Mouse (Mus musculus) hindbrain, embryonic 13.5 days (tissue): ENCODE measurements at regions not wholly inside any gene's neighbourhood (a gene's known extent, or its start where the extent isn't known, plus 50 kb on each side); places are given as distances from the start of the nearest gene placed in this dataset.

Experiments used
- ATAC-seq: fragments of 200-750 bp; cut with Nextera tagmentation; 2 replicates; pipeline ENCODE4 v1.8.0; 2017; ENCODE audit warnings: moderate TSS enrichment; ENCODE audit not compliant: low FRiP score
- H3K27ac ChIP-seq: fragments of 300-500 bp; sonication (generic); 2 replicates; pipeline ENCODE4 v1.5.1; 2015; ENCODE audit warnings: inconsistent platforms, mild to moderate bottlenecking, moderate library complexity
- H3K27me3 ChIP-seq: fragments of 300-500 bp; sonication (generic); 2 replicates; pipeline ENCODE4 v1.6.1; 2015; ENCODE audit warnings: mild to moderate bottlenecking, inconsistent platforms
- H3K36me3 ChIP-seq: fragments of 300-500 bp; sonication (generic); 2 replicates; pipeline ENCODE4 v1.6.1; 2015; ENCODE audit warnings: mild to moderate bottlenecking, inconsistent platforms
- H3K4me1 ChIP-seq: fragments of 300-500 bp; sonication (generic); replicated peaks from 2 replicates; pipeline ENCODE4 v1.6.1; 2015; ENCODE audit warnings: inconsistent platforms
- H3K4me2 ChIP-seq: fragments of 300-500 bp; sonication (generic); 2 replicates; pipeline ENCODE4 v1.6.1; 2015; ENCODE audit warnings: inconsistent platforms, mild to moderate bottlenecking, moderate library complexity
- H3K4me3 ChIP-seq: fragments of 300-500 bp; sonication (generic); 2 replicates; pipeline ENCODE4 v1.5.1; 2015; ENCODE audit warnings: mild to moderate bottlenecking, inconsistent platforms
- H3K9ac ChIP-seq: fragments of 300-500 bp; sonication (generic); 2 replicates; pipeline ENCODE4 v1.6.1; 2015; ENCODE audit warnings: mild to moderate bottlenecking, inconsistent platforms
- H3K9me3 ChIP-seq: fragments of 300-500 bp; sonication (generic); 2 replicates; pipeline ENCODE4 v1.6.1; 2016; ENCODE audit warnings: inconsistent platforms
- WGBS: fragments of 180-500 bp; shearing (Covaris S2); methylation state at CpG from one replicate; pipeline ENCODE4 v1.1.7; 2015; 5-methylcytosine and 5-hydroxymethylcytosine counted together

DNA sequence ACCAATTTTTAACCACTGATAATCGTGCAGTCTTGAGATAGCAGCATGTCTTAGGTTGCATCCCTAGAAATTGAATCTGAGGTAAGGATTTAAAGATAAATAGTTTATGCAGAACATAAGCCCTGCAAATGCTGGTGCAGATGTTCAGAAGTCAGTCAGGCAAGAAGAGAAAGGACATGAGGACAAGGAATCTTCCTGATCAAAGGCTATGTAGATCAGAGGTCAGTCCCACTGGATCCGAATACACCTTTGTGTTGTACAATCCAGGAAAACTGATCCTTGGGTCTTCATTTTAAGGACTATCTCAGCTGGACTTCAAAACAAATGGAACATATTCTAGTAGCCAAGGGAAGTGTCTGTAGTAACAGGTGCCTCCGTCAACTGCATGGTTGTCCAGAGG is 121.7 kb upstream of the Mpped2 start:
- H3K27me3 ChIP-seq, result no peaks in the 10 kb centered on the region
- no peak overlapping the region for H3K4me2 ChIP-seq
- no peaks in the 10 kb centered on the region for H3K4me1 ChIP-seq
- WGBS, result 96% methylated on average over 3 of the region's 3 CpGs
- H3K9me3 ChIP-seq, result no peaks in the 10 kb centered on the region
- ATAC-seq, result no peak
- H3K27ac ChIP-seq, result no peak overlapping the region
- H3K4me3 ChIP-seq, result no peak overlapping the region
- no peak overlapping the region for H3K9ac ChIP-seq
- H3K36me3 ChIP-seq, result no peaks in the 10 kb centered on the region

DNA sequence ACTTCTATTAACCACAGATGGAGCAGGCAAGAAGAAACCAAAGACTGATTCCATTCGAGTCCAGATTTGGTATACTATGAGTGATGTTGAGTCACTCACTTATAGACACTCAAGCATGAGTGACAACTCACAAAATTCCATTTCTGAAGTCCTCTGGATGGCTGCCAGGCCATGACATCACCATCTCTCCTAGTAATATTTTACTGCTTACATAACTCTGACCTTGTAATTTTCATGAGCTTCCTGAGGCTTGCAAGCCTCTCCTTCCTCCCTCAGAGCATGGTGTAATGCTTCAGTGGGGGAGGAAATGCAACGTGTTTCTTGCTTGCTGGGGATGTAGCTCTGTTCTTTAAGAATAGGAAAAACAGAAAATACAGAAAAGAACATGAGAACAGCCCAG is 121.2 kb upstream of the Mpped2 start:
- H3K27ac ChIP-seq, result no peak overlapping the region
- no peaks in the 10 kb centered on the region for H3K9me3 ChIP-seq
- no peaks in the 10 kb centered on the region for H3K27me3 ChIP-seq
- no peaks in the 10 kb centered on the region for H3K4me1 ChIP-seq
- no peaks in the 10 kb centered on the region for H3K36me3 ChIP-seq
- 67% methylated on average over 2 of the region's 2 CpGs for WGBS
- no peak overlapping the region for H3K4me3 ChIP-seq
- ATAC-seq, result no peak
- H3K9ac ChIP-seq, result no peak overlapping the region
- no peak overlapping the region for H3K4me2 ChIP-seq

DNA sequence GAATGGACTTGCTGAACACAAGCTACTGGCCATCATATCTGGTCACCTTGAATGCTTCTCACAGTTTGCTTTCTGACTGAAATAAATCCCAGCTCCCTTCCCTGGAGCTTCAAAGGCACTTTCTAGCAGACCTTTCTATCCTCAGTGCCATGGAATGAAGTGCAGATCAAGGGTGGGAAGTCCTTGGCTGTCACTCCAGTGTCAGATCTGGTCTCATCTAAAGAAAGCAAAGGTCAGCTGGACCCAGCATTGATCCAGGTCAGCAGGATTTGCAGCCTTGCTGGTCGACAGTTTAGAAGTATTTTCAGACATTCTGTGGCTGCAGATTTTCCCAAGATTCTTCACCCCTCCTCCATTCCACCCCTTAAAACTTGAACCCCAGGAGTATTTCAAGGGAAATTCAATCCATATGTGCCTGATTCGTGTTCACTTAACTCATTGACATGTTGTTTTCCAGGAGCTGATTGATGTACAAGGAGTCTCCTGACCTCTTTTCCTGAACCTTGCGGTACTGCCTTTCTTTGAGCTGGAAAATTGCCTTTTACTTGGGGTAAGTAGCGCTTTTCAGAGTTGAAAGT is 116.2 kb upstream of the Mpped2 start:
- Histone ChIP-seq H3K9me3 (no peaks in the 10 kb centered on the region), H3K4me3 (no peak overlapping the region), H3K27ac (no peak overlapping the region), H3K4me1 (no peaks in the 10 kb centered on the region), H3K36me3 (no peaks in the 10 kb centered on the region), H3K9ac (no peak overlapping the region), H3K4me2 (no peak overlapping the region), H3K27me3 (no peaks in the 10 kb centered on the region)
- no peak for ATAC-seq
- 44% methylated on average over 4 of the region's 4 CpGs for WGBS

DNA sequence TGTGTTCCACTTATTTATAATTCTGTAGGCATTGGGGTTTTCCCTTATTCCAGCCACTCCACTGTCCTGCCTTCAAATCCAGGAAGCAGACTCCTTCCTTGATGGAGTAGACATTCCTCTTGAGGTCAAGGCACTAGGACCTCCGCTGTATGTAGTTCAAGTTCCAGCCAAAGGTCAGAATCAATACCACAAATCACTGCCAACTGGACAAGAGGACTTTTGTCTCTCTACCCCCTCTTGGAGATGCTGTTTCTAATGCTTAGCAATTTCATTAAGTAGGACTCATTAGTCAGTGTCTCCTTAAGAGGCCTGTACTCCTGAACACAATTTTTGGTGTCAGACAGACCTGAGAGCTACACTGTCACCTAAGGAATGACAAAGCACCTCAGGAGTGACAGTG is 115.0 kb upstream of the Mpped2 start:
- H3K9me3 ChIP-seq, result no peaks in the 10 kb centered on the region
- H3K36me3 ChIP-seq, result no peaks in the 10 kb centered on the region
- no peaks in the 10 kb centered on the region for H3K4me1 ChIP-seq
- no peaks in the 10 kb centered on the region for H3K27me3 ChIP-seq
- no peak overlapping the region for H3K27ac ChIP-seq
- ATAC-seq, result no peak
- H3K9ac ChIP-seq, result no peak overlapping the region
- H3K4me3 ChIP-seq, result no peak overlapping the region
- WGBS, result 35% methylated on average over 1 of the region's 1 CpGs
- H3K4me2 ChIP-seq, result no peak overlapping the region

DNA sequence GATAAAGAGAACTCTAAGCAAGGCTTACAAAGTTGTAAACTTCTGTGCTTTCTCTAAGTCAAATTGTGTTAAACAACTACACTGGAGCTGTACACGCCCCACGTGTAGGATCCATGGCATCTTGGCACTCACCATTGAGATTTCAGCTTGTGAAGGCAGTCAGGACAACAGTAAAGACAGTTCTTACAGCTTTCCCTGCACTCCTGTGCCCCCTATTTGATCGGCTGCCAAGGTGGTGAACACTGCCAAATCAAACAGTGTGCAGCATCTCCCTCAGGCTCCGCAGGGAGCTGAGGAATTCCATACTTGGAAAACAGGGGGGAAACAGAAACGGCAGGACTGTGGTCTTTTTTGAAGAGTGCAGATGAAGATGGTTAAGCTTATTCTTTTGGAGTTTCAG is 112.4 kb upstream of the Mpped2 start:
- ATAC-seq, result no peak
- H3K4me1 ChIP-seq, result no peaks in the 10 kb centered on the region
- H3K4me2 ChIP-seq, result no peak overlapping the region
- no peak overlapping the region for H3K4me3 ChIP-seq
- H3K9ac ChIP-seq, result no peak overlapping the region
- WGBS, result 50% methylated on average over 5 of the region's 5 CpGs
- no peaks in the 10 kb centered on the region for H3K9me3 ChIP-seq
- no peaks in the 10 kb centered on the region for H3K36me3 ChIP-seq
- H3K27ac ChIP-seq, result no peak overlapping the region
- H3K27me3 ChIP-seq, result no peaks in the 10 kb centered on the region

DNA sequence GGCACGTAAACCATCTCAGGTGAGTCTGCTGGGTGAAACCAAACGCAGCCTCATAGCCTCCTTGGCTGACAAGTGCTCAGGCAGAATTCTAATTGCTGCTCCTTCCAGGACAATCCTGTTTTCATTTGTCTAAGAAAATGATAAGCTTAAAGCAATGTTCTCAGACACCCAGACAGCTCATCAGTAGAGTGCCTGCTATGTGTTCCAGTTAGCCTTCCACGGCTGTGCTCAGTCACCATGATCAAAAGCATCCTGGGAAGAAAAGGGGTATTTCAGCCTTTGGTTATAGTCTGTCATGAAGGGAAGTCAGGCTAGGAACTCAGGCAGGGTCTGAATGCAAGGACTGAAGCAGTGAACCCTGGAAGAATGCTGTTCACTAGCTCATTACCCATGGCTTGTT is 71.8 kb upstream of the Mpped2 start:
- Histone ChIP-seq H3K9ac (no peak overlapping the region), H3K36me3 (no peaks in the 10 kb centered on the region), H3K4me2 (no peak overlapping the region), H3K27ac (no peak overlapping the region), H3K27me3 (no peaks in the 10 kb centered on the region), H3K9me3 (no peaks in the 10 kb centered on the region), H3K4me1 (no peaks in the 10 kb centered on the region), H3K4me3 (no peak overlapping the region)
- ATAC-seq, result no peak
- 82% methylated on average over 3 of the region's 3 CpGs for WGBS

DNA sequence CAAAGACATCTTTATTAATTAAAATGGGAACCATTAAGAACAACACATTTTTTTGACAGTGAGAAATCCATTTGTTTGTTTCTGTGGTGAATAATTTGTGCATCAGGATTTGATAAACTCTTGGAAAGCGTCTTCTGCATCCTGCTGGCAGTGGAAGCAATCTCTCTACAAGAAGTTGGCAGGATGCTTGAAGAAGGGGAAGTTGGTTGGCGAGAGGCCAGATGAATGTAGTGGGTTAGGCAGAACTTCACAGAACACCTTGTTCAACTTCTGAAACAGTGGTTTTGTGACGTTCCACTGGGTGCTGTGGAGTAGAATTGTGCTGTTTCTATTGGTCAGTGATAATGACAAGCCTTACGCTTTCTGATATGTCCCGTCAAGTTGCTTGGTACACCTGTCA is 70.7 kb upstream of the Mpped2 start:
- ATAC-seq, result no peak
- 86% methylated on average over 5 of the region's 5 CpGs for WGBS
- Histone ChIP-seq H3K4me2 (no peak overlapping the region), H3K27me3 (0 out of 2 replicates have a peak, but pooled peaks cover 3% of the 10 kb centered on the region), H3K27ac (no peak overlapping the region), H3K9ac (no peak overlapping the region), H3K4me1 (no peaks in the 10 kb centered on the region), H3K36me3 (no peaks in the 10 kb centered on the region), H3K4me3 (no peak overlapping the region), H3K9me3 (no peaks in the 10 kb centered on the region)

DNA sequence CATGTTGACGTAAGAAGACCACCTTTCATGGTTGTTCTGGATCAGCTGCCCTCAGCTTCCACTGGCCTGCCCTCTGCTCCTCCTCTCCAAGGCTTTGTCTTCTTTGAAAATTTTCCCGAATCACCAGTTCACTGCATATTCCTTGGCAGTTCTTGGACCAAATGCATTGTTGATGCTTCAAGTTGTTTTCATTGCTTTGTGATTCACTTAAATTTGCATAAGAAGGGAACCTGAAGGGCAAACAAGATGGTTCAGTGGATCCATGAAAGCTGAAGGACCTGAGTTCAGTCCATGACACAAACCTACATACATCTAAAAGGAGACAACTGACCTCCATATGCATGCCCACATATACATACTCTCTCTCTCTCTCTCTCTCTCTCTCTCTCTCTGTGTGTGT is 69.4 kb upstream of the Mpped2 start:
- Histone ChIP-seq H3K27me3 (0 out of 2 replicates have a peak, but pooled peaks cover 5% of the 10 kb centered on the region), H3K4me1 (no peaks in the 10 kb centered on the region), H3K27ac (no peak overlapping the region), H3K9me3 (no peaks in the 10 kb centered on the region), H3K9ac (no peak overlapping the region), H3K4me3 (no peak overlapping the region), H3K4me2 (no peak overlapping the region), H3K36me3 (no peaks in the 10 kb centered on the region)
- WGBS, result 59% methylated on average over 2 of the region's 2 CpGs
- ATAC-seq, result no peak

DNA sequence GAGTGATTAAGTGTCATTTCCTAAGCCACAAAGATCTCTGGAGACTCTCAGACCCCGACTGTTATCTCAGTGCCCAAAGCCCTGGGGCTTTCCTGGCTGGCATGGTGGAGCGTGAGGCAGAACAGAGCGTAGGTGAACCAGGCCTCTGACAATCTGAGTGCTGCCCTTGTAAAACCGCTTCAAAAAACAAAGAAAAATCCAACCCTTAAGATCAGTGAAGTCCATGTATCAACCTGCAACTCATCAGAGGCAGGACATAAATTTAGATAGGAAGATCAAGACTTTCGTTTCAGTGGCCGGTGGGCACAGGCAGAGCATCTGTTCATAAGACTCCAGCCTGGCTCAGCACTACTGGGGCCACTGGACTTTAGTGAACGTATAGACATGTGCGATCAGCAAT is 61.1 kb upstream of the Mpped2 start:
- no peak overlapping the region for H3K4me3 ChIP-seq
- ATAC-seq, result no peak
- no peak overlapping the region for H3K4me2 ChIP-seq
- no peaks in the 10 kb centered on the region for H3K36me3 ChIP-seq
- H3K27ac ChIP-seq, result no peak overlapping the region
- no peaks in the 10 kb centered on the region for H3K4me1 ChIP-seq
- H3K9me3 ChIP-seq, result no peaks in the 10 kb centered on the region
- H3K27me3 ChIP-seq, result 0 out of 2 replicates have a peak, but pooled peaks cover 5% of the 10 kb centered on the region
- no peak overlapping the region for H3K9ac ChIP-seq
- 88% methylated on average over 8 of the region's 8 CpGs for WGBS
